Mouse (Mus musculus) liver (tissue): Measurements from ENCODE around the gene Tnnt3.

Experiments
- DNase-seq: peaks from one replicate; pipeline ENCODE4 v3.0.0-alpha.2; 2020; ENCODE audit warnings: mixed read lengths

Gene Tnnt3

GRCm38 (mm10) chr7:142510021-142510777 lies 11.6 kb downstream of the Tnnt3 start:
- DNase-seq, result no peak

- no peak for DNase-seq
Measured at GRCm38 (mm10) chr7:142514048-142514447, 15.4 kb downstream of the Tnnt3 start.

GRCm38 (mm10) chr7:142516221-142516978 lies 17.8 kb downstream of the Tnnt3 start:
- DNase-seq, result peak; percentile 62

GRCm38 (mm10) chr7:142517531-142517930 lies 18.9 kb downstream of the Tnnt3 start:
- no peak for DNase-seq

GRCm38 (mm10) chr7:142520331-142520730 lies 21.7 kb downstream of the Tnnt3 start:
- no peak for DNase-seq

- DNase-seq, result peak; percentile 70
Measured at GRCm38 (mm10) chr7:142522352-142522751, 23.7 kb downstream of the Tnnt3 start.

- peak; percentile 30 for DNase-seq
Measured at GRCm38 (mm10) chr7:142523200-142523990, 24.8 kb downstream of the Tnnt3 start.

GRCm38 (mm10) chr7:142525342-142526178 lies 26.9 kb downstream of the Tnnt3 start:
- peak; percentile 41 for DNase-seq

- DNase-seq, result no peak
Measured at GRCm38 (mm10) chr7:142529350-142529749, 30.7 kb downstream of the Tnnt3 start.

- DNase-seq, result no peak
Measured at GRCm38 (mm10) chr7:142531973-142532521, 33.4 kb downstream of the Tnnt3 start.

- no peak for DNase-seq
Measured at GRCm38 (mm10) chr7:142532671-142533058, 34.0 kb downstream of the Tnnt3 start, which contains the start of gene Mrpl23. Mrpl23 (plus strand) TSS chr7:142532686.

- peak; percentile 81 for DNase-seq
Measured at GRCm38 (mm10) chr7:142533059-142533855, 34.6 kb downstream of the Tnnt3 start.

GRCm38 (mm10) chr7:142535116-142535515 lies 36.5 kb downstream of the Tnnt3 start:
- peak; percentile 38 for DNase-seq

GRCm38 (mm10) chr7:142535832-142536231 lies 37.2 kb downstream of the Tnnt3 start:
- DNase-seq, result no peak

GRCm38 (mm10) chr7:142537181-142537580 lies 38.5 kb downstream of the Tnnt3 start:
- no peak for DNase-seq

- DNase-seq, result peak; percentile 82
Measured at GRCm38 (mm10) chr7:142537879-142538278, 39.2 kb downstream of the Tnnt3 start.

GRCm38 (mm10) chr7:142538291-142538690 lies 39.7 kb downstream of the Tnnt3 start:
- DNase-seq, result no peak

- DNase-seq, result no peak
Measured at GRCm38 (mm10) chr7:142538766-142539165, 40.1 kb downstream of the Tnnt3 start.

GRCm38 (mm10) chr7:142539828-142540227 lies 41.2 kb downstream of the Tnnt3 start:
- no peak for DNase-seq

- DNase-seq, result peak; percentile 54
Measured at GRCm38 (mm10) chr7:142542771-142543303, 44.2 kb downstream of the Tnnt3 start.

- DNase-seq, result no peak
Measured at GRCm38 (mm10) chr7:142545967-142546366, 47.3 kb downstream of the Tnnt3 start.
